Mouse (Mus musculus) bone marrow macrophage, adult 2 months (primary cell): Measurements from ENCODE around the gene Fxyd7.

Source experiments
- CTCF ChIP-seq: IDR thresholded peaks from 2 replicates; pipeline ENCODE4 v1.5.1; 2012; ENCODE audit warnings: low read depth, mild to moderate bottlenecking, low read length, moderate library complexity
- POLR2A ChIP-seq: IDR thresholded peaks from 2 replicates; pipeline ENCODE4 v1.6.1; 2012; ENCODE audit warnings: mild to moderate bottlenecking, low read depth, low read length, borderline replicate concordance

DNA sequence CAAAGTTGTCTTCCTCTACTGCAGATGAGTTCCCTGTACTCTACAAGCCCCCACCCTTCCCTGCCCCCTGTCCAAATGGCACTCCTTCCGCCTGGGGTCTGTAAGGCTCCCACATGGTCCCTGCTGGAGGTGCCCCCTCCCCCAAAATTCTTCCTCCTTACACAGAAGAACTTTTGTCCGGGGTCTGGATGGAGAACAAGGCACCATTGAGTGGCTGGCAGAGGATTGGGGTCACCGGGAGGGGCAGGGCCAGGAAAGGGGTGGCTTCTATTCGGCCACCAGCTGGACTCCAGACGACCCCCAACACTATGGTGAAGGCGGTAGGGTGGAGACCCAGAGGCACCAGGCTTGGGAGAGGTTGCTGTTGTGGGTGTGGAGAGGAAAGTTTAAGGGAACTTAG, 26.2 kb upstream of the Fxyd7 start:
- TF ChIP-seq POLR2A (no peak), CTCF (no peak)
